Mouse (Mus musculus) forebrain, embryonic 11.5 days (tissue): ENCODE measurements around the gene Knstrn. TPM values are rescaled to one million over a fixed set of nuclear protein-coding genes. Genes with fewer than 3 reads are reported as not detected.

Experiments
- ATAC-seq: fragments of 200-750 bp; cut with Nextera tagmentation; replicated peaks from 2 replicates; pipeline ENCODE4 v1.8.0; 2017; ENCODE audit warnings: moderate TSS enrichment; ENCODE audit not compliant: low FRiP score
- DNase-seq: peaks from one replicate; pipeline ENCODE4 v3.0.0-alpha.2; 2017; ENCODE audit warnings: low spot score
- H3K27ac ChIP-seq: fragments of 300-500 bp; sonication (generic); 2 replicates; pipeline ENCODE4 v1.5.1; 2014; ENCODE audit warnings: low read depth, low read length
- H3K27me3 ChIP-seq: fragments of 300-500 bp; sonication (generic); 2 replicates; pipeline ENCODE4 v1.6.1; 2014; ENCODE audit warnings: mild to moderate bottlenecking, low read length, mixed read lengths; ENCODE audit not compliant: control insufficient read depth, insufficient read depth
- H3K36me3 ChIP-seq: fragments of 300-500 bp; sonication (generic); 2 replicates; pipeline ENCODE4 v1.6.1; 2014; ENCODE audit warnings: mild to moderate bottlenecking, low read length, moderate library complexity, mixed read lengths; ENCODE audit not compliant: control insufficient read depth, insufficient read depth
- H3K4me1 ChIP-seq: fragments of 300-500 bp; sonication (generic); replicated peaks from 2 replicates; pipeline ENCODE4 v1.6.1; 2014; ENCODE audit warnings: low read length, mixed read lengths; ENCODE audit not compliant: control insufficient read depth, insufficient read depth
- H3K4me2 ChIP-seq: fragments of 300-500 bp; sonication (generic); 2 replicates; pipeline ENCODE4 v1.6.1; 2014; ENCODE audit warnings: low read depth, mild to moderate bottlenecking, low read length, moderate library complexity, mixed read lengths; ENCODE audit not compliant: severe bottlenecking
- H3K4me3 ChIP-seq: fragments of 300-500 bp; sonication (generic); 2 replicates; pipeline ENCODE4 v1.5.1; 2014; ENCODE audit warnings: low read depth, low read length
- H3K9ac ChIP-seq: fragments of 300-500 bp; sonication (generic); 2 replicates; pipeline ENCODE4 v1.6.1; 2014; ENCODE audit warnings: low read length
- H3K9me3 ChIP-seq: fragments of 300-500 bp; sonication (generic); 2 replicates; pipeline ENCODE4 v1.6.1; 2016; ENCODE audit warnings: low read length, mixed read lengths; ENCODE audit not compliant: control insufficient read depth
- WGBS: fragments of 180-500 bp; shearing (Covaris S2); extraction: QIAGEN DNeasy Blood & Tissue Kit; methylation state at CpG from one replicate; pipeline ENCODE4 v1.1.7; 2014; 5-methylcytosine and 5-hydroxymethylcytosine counted together
- polyA plus RNA-seq: library from polyadenylated mRNA; unstranded; fragments of >200 nt; fragmentation: Nextera tagmentation; extraction: Ambion mirVana; gene quantifications from 2 replicates; pipeline ENCODE4 v1.2.1, GENCODE M21; 2014

The Knstrn gene
- polyA plus RNA-seq, 1 experiment from 2014 or later: 202 TPM

GRCm38 (mm10) chr2:118775846-118776245 is 38.0 kb upstream of the Knstrn start:
- 62% methylated on average over 3 of the region's 4 CpGs for WGBS
- H3K4me1 ChIP-seq: no peaks in the 10 kb centered on the region; the same call in 1 of the 2 replicates
- H3K27me3 ChIP-seq: peaks cover 2% of the 10 kb centered on the region; the same call in 1 of the 2 replicates
- H3K4me3 ChIP-seq: no peak overlapping the region
- no peaks in the 10 kb centered on the region for H3K36me3 ChIP-seq
- ATAC-seq (no peak), DNase-seq (no peak)
- no peaks in the 10 kb centered on the region for H3K9me3 ChIP-seq
- no peak overlapping the region for H3K9ac ChIP-seq
- H3K27ac ChIP-seq: no peak overlapping the region
- H3K4me2 ChIP-seq: no peak overlapping the region

GRCm38 (mm10) chr2:118776295-118776694 is 37.5 kb upstream of the Knstrn start:
- Histone ChIP-seq H3K27me3 (peaks cover 2% of the 10 kb centered on the region; the same call in 1 of the 2 replicates), H3K9me3 (no peaks in the 10 kb centered on the region), H3K36me3 (no peaks in the 10 kb centered on the region), H3K27ac (no peak overlapping the region), H3K4me1 (no peaks in the 10 kb centered on the region; the same call in 1 of the 2 replicates), H3K4me3 (no peak overlapping the region), H3K4me2 (no peak overlapping the region), H3K9ac (no peak overlapping the region)
- 91% methylated on average over 2 of the region's 2 CpGs for WGBS
- no peak for DNase-seq
- ATAC-seq: no peak

GRCm38 (mm10) chr2:118778418-118778817 is 35.4 kb upstream of the Knstrn start:
- Histone ChIP-seq H3K9me3 (no peaks in the 10 kb centered on the region), H3K4me2 (no peak overlapping the region), H3K4me1 (no peaks in the 10 kb centered on the region; the same call in 1 of the 2 replicates), H3K27ac (no peak overlapping the region), H3K9ac (no peak overlapping the region), H3K27me3 (peaks cover 2% of the 10 kb centered on the region; the same call in 1 of the 2 replicates), H3K4me3 (no peak overlapping the region), H3K36me3 (no peaks in the 10 kb centered on the region)
- ATAC-seq (no peak), DNase-seq (no peak)
- WGBS: 77% methylated on average over 4 of the region's 4 CpGs

GRCm38 (mm10) chr2:118779065-118779464 is 34.7 kb upstream of the Knstrn start:
- 6% methylated on average over 10 of the region's 10 CpGs for WGBS
- peaks cover 2% of the 10 kb centered on the region; the same call in 1 of the 2 replicates for H3K27me3 ChIP-seq

GRCm38 (mm10) chr2:118779504-118780480 is 34.0 kb upstream of the Knstrn start, which contains the start of gene Disp2:
Disp2 (plus strand) TSS chr2:118779719.
- Histone ChIP-seq H3K27me3 (peaks cover 2% of the 10 kb centered on the region; the same call in 1 of the 2 replicates), H3K4me2 (peak within 1 kb of the TSS; percentile 66), H3K9me3 (no peaks in the 10 kb centered on the region), H3K4me1 (no peaks in the 10 kb centered on the region; the same call in 1 of the 2 replicates), H3K36me3 (no peaks in the 10 kb centered on the region), H3K27ac (no peak within 1 kb of the TSS), H3K4me3 (peak within 1 kb of the TSS; percentile 29), H3K9ac (peak within 1 kb of the TSS; percentile 51)
- 13% methylated on average over 39 of the region's 39 CpGs for WGBS
- peak; percentile 97 for DNase-seq
- peak; percentile 94 for ATAC-seq

More at GRCm38 (mm10) chr2:118779065-118779464, 34.7 kb upstream of the Knstrn start:
- peak overlapping the region; percentile 51 for H3K9ac ChIP-seq
- H3K4me1 ChIP-seq: no peaks in the 10 kb centered on the region; the same call in 1 of the 2 replicates
- peak overlapping the region; percentile 29 for H3K4me3 ChIP-seq
- ATAC-seq (peak; percentile 52), DNase-seq (no peak)
- H3K9me3 ChIP-seq: no peaks in the 10 kb centered on the region
- H3K4me2 ChIP-seq: peak overlapping the region; percentile 66
- H3K36me3 ChIP-seq: no peaks in the 10 kb centered on the region
- H3K27ac ChIP-seq: no peak overlapping the region

GRCm38 (mm10) chr2:118781115-118781514 is 32.7 kb upstream of the Knstrn start:
- no peak overlapping the region for H3K9ac ChIP-seq
- no peaks in the 10 kb centered on the region for H3K9me3 ChIP-seq
- DNase-seq: no peak
- WGBS: 37% methylated on average over 1 of the region's 1 CpGs
- no peaks in the 10 kb centered on the region for H3K36me3 ChIP-seq
- H3K4me2 ChIP-seq: no peak overlapping the region
- H3K4me3 ChIP-seq: no peak overlapping the region
- no peak overlapping the region for H3K27ac ChIP-seq
- no peak for ATAC-seq
- peaks cover 2% of the 10 kb centered on the region; the same call in 1 of the 2 replicates for H3K27me3 ChIP-seq
- H3K4me1 ChIP-seq: no peaks in the 10 kb centered on the region; the same call in 1 of the 2 replicates

- Histone ChIP-seq H3K27ac (no peak overlapping the region), H3K9ac (no peak overlapping the region), H3K4me2 (no peak overlapping the region), H3K4me1 (no peaks in the 10 kb centered on the region; the same call in 1 of the 2 replicates), H3K27me3 (peaks cover 2% of the 10 kb centered on the region; the same call in 1 of the 2 replicates), H3K4me3 (no peak overlapping the region), H3K36me3 (no peaks in the 10 kb centered on the region), H3K9me3 (no peaks in the 10 kb centered on the region)
- ATAC-seq (no peak), DNase-seq (no peak)
- WGBS: 79% methylated on average over 4 of the region's 4 CpGs
Measured at GRCm38 (mm10) chr2:118782303-118782702, 31.5 kb upstream of the Knstrn start.

GRCm38 (mm10) chr2:118783093-118783492 is 30.7 kb upstream of the Knstrn start:
- Histone ChIP-seq H3K9me3 (no peaks in the 10 kb centered on the region), H3K36me3 (no peaks in the 10 kb centered on the region), H3K4me3 (no peak overlapping the region), H3K9ac (no peak overlapping the region), H3K4me2 (no peak overlapping the region), H3K27ac (no peak overlapping the region), H3K4me1 (no peaks in the 10 kb centered on the region; the same call in 1 of the 2 replicates), H3K27me3 (peaks cover 2% of the 10 kb centered on the region; the same call in 1 of the 2 replicates)
- ATAC-seq (no peak), DNase-seq (no peak)
- 58% methylated on average over 5 of the region's 5 CpGs for WGBS
